Mouse (Mus musculus) retina, embryonic 14.5 days (tissue): Measurements from ENCODE around the gene Ppp2ca.

Source experiments
- DNase-seq: peaks from one replicate; pipeline ENCODE4 v3.0.0-alpha.2; 2015; ENCODE audit warnings: low spot score

Gene Ppp2ca

GRCm38 (mm10) chr11:52098398-52098946 lies at the start of gene Ppp2ca:
Ppp2ca (plus strand) TSS chr11:52098681.
- peak; percentile 98 for DNase-seq

- no peak for DNase-seq
Measured at GRCm38 (mm10) chr11:52053371-52053770, 45.1 kb upstream of the Ppp2ca start.

- no peak for DNase-seq
Measured at GRCm38 (mm10) chr11:52054728-52055127, 43.8 kb upstream of the Ppp2ca start.

GRCm38 (mm10) chr11:52056198-52056597 lies 42.3 kb upstream of the Ppp2ca start:
- DNase-seq: no peak

- DNase-seq: no peak
Measured at GRCm38 (mm10) chr11:52059001-52059400, 39.5 kb upstream of the Ppp2ca start.

- no peak for DNase-seq
Measured at GRCm38 (mm10) chr11:52060315-52060714, 38.2 kb upstream of the Ppp2ca start.

GRCm38 (mm10) chr11:52062406-52062805 lies 36.1 kb upstream of the Ppp2ca start:
- no peak for DNase-seq

- peak; percentile 24 for DNase-seq
Measured at GRCm38 (mm10) chr11:52064398-52064797, 34.1 kb upstream of the Ppp2ca start.

GRCm38 (mm10) chr11:52065841-52066240 lies 32.6 kb upstream of the Ppp2ca start:
- no peak for DNase-seq

- no peak for DNase-seq
Measured at GRCm38 (mm10) chr11:52071768-52072167, 26.7 kb upstream of the Ppp2ca start.

- no peak for DNase-seq
Measured at GRCm38 (mm10) chr11:52073528-52074170, 24.8 kb upstream of the Ppp2ca start.

- no peak for DNase-seq
Measured at GRCm38 (mm10) chr11:52074626-52075470, 23.6 kb upstream of the Ppp2ca start.

GRCm38 (mm10) chr11:52075794-52076633 lies 22.5 kb upstream of the Ppp2ca start:
- peak; percentile 38 for DNase-seq

GRCm38 (mm10) chr11:52076742-52077352 lies 21.6 kb upstream of the Ppp2ca start:
- DNase-seq: no peak

GRCm38 (mm10) chr11:52077939-52078338 lies 20.5 kb upstream of the Ppp2ca start:
- no peak for DNase-seq

- DNase-seq: peak; percentile 48
Measured at GRCm38 (mm10) chr11:52079978-52080377, 18.5 kb upstream of the Ppp2ca start.

- DNase-seq: no peak
Measured at GRCm38 (mm10) chr11:52080656-52081055, 17.8 kb upstream of the Ppp2ca start.

GRCm38 (mm10) chr11:52085857-52086203 lies 12.7 kb upstream of the Ppp2ca start:
- no peak for DNase-seq

- no peak for DNase-seq
Measured at GRCm38 (mm10) chr11:52086204-52086864, 12.1 kb upstream of the Ppp2ca start.

GRCm38 (mm10) chr11:52089291-52089690 lies 9.2 kb upstream of the Ppp2ca start:
- no peak for DNase-seq

GRCm38 (mm10) chr11:52091261-52091660 lies 7.2 kb upstream of the Ppp2ca start:
- DNase-seq: no peak
